Mouse (Mus musculus): ENCODE measurements at regions not wholly inside any gene's neighbourhood (a gene's known extent, or its start where the extent isn't known, plus 50 kb on each side); places are given as distances from the start of the nearest gene placed in this dataset.

DNA sequence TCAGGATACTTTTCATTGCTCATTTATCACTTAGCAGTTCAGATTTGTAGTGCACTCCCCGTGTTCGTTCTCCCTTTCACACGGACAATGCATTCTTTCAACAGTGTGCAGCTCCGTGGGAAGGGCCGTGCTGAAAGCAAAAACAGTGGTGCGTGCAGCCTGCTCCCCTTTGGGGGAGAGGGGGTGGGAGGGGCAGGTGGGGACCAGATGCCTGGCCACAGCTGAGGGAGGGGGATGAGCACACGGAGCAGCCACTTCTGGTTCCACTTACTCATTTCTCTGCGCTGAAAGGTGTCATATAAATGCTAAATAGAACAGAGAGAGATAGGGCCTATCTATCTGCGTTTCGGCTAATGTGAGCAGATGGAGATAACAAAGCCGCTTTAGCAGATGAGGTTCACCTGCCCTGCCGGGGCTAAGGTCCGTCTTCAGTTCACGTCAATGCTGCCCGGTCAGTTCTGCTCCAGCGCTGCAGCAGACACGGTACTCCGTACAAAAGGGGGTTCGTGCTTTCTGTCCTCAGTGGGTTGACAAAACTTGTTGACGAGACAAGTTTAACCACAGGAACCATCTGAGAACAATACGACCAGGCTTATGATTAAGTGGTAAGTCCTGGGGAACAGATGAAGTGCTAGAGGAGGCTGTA lies 245.9 kb downstream of the Gm10260 start:
- 59% methylated on average over 21 of the region's 21 CpGs for WGBS
- no peak overlapping the region for H3K27ac ChIP-seq (ENCODE audit: insufficient read depth, low read length)
- no peaks in the 10 kb centered on the region for H3K4me1 ChIP-seq (ENCODE audit: control insufficient read depth, insufficient read depth, insufficient read length)
- TF ChIP-seq POLR2A (IDR thresholded peaks at IDR 0.05; ENCODE audit: low read depth, low read length) (no peak), CTCF (IDR thresholded peaks at IDR 0.05; ENCODE audit: extremely low read depth, insufficient read depth, insufficient read length, insufficient replicate concordance) (no peak)
- no peaks in the 10 kb centered on the region for H3K27me3 ChIP-seq (ENCODE audit: control insufficient read depth, insufficient read depth, low read length)
- no peak for DNase-seq (ENCODE audit: low read depth in 1 of 2, low spot score in 2 of 2)
- H3K36me3 ChIP-seq (ENCODE audit: control insufficient read depth, insufficient read depth, low read length), result no peaks in the 10 kb centered on the region
- H3K4me3 ChIP-seq (ENCODE audit: extremely low read depth, insufficient read depth, insufficient read length), result no peak overlapping the region

- WGBS, result 80% methylated on average over 4 of the region's 4 CpGs
- no peaks in the 10 kb centered on the region for H3K27me3 ChIP-seq (ENCODE audit: control insufficient read depth, insufficient read depth, low read length)
- TF ChIP-seq POLR2A (IDR thresholded peaks at IDR 0.05; ENCODE audit: low read depth, low read length) (no peak), CTCF (IDR thresholded peaks at IDR 0.05; ENCODE audit: extremely low read depth, insufficient read depth, insufficient read length, insufficient replicate concordance) (no peak)
These were observed 247.9 kb downstream of the Gm10260 start for GRCm38 (mm10) chr13:97512521-97512920.

DNA sequence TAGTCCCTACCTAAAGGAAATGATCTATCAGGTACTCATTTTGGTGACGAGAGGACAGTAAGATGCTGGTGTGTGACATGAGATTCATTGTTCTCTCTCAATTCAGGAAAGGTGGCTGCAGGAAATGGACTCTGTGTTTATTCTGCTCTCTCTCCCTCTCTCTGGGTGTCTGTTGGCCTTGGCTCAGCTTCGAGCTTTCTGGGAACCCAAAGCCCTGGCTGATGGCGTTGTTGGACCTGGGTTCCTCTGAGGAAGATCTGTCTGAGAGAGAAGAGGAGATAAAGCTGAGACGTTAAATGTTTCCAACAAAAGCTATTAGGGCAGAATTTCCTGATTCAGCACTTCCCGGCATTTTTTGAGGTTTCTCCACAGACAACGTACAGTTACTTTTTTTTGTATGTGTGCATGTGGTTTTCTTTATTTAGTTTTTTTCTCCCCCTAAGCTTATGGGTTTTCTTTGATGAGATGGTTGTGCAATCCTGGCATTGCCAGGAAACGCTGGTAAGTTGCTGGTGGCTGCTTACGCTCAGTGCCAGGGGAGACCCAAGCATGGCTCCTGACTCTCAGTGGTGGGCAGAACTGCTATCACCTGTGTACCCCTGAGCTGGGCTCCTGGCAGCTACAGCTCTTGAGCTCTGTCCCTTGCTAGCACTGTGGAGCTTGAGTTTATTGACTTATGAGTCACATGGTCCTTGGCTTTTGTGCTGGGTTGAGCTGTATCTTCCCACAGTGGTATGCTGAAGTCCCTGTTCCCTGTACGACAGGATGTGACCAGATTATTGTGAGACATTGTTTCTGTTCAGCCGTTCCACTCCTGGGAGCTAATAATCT lies 249.8 kb downstream of the Gm10260 start:
- 14% methylated on average over 10 of the region's 10 CpGs for WGBS

More at GRCm38 (mm10) chr13:97512521-97512920, 247.9 kb downstream of the Gm10260 start:
- Histone ChIP-seq H3K36me3 (ENCODE audit: control insufficient read depth, insufficient read depth, low read length) (no peaks in the 10 kb centered on the region), H3K4me1 (ENCODE audit: control insufficient read depth, insufficient read depth, insufficient read length) (no peaks in the 10 kb centered on the region), H3K27ac (ENCODE audit: insufficient read depth, low read length) (no peak overlapping the region), H3K4me3 (ENCODE audit: extremely low read depth, insufficient read depth, insufficient read length) (no peak overlapping the region)
- DNase-seq (ENCODE audit: low read depth in 1 of 2, low spot score in 2 of 2), result no peak

DNA sequence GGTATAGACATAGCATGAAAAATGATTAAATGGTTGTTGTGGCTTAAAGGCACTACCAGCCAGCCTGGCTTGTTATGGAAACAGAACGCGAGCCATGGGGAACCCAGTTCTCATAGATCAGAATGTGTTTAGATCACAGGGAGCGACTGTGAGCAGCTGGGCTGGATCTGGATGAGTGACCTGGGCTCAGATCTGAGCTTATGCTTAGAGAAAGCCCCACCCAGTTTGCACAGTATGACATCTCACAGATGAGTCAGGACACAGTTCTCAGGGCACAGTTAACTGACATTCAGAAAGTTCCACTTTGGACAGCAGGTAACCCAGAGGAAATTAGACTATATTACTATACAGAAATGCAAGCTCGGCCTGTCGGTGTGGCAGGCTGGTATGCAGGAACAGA lies 255.5 kb downstream of the Gm10260 start:
- TF ChIP-seq CTCF (IDR thresholded peaks at IDR 0.05; ENCODE audit: extremely low read depth, insufficient read depth, insufficient read length, insufficient replicate concordance), result no peak
- no peak for TF ChIP-seq POLR2A (IDR thresholded peaks at IDR 0.05; ENCODE audit: low read depth, low read length)
- H3K27ac ChIP-seq (ENCODE audit: insufficient read depth, low read length), result no peak overlapping the region
- H3K4me3 ChIP-seq (ENCODE audit: extremely low read depth, insufficient read depth, insufficient read length), result no peak overlapping the region
- DNase-seq (ENCODE audit: low read depth in 1 of 2, low spot score in 2 of 2), result no peak
- H3K4me1 ChIP-seq (ENCODE audit: control insufficient read depth, insufficient read depth, insufficient read length), result no peaks in the 10 kb centered on the region
- WGBS, result 94% methylated on average over 5 of the region's 5 CpGs
- H3K36me3 ChIP-seq (ENCODE audit: control insufficient read depth, insufficient read depth, low read length), result no peaks in the 10 kb centered on the region
- no peaks in the 10 kb centered on the region for H3K27me3 ChIP-seq (ENCODE audit: control insufficient read depth, insufficient read depth, low read length)

More for the DNA sequence above, 249.8 kb downstream of the Gm10260 start:
- H3K4me3 ChIP-seq (ENCODE audit: extremely low read depth, insufficient read depth, insufficient read length), result no peak overlapping the region
- H3K27ac ChIP-seq (ENCODE audit: insufficient read depth, low read length), result no peak overlapping the region
- no peak for DNase-seq (ENCODE audit: low read depth in 1 of 2, low spot score in 2 of 2)
- no peaks in the 10 kb centered on the region for H3K27me3 ChIP-seq (ENCODE audit: control insufficient read depth, insufficient read depth, low read length)
- TF ChIP-seq CTCF (IDR thresholded peaks at IDR 0.05; ENCODE audit: extremely low read depth, insufficient read depth, insufficient read length, insufficient replicate concordance) (no peak), POLR2A (IDR thresholded peaks at IDR 0.05; ENCODE audit: low read depth, low read length) (no peak)
- H3K4me1 ChIP-seq (ENCODE audit: control insufficient read depth, insufficient read depth, insufficient read length), result no peaks in the 10 kb centered on the region
- H3K36me3 ChIP-seq (ENCODE audit: control insufficient read depth, insufficient read depth, low read length), result no peaks in the 10 kb centered on the region

DNA sequence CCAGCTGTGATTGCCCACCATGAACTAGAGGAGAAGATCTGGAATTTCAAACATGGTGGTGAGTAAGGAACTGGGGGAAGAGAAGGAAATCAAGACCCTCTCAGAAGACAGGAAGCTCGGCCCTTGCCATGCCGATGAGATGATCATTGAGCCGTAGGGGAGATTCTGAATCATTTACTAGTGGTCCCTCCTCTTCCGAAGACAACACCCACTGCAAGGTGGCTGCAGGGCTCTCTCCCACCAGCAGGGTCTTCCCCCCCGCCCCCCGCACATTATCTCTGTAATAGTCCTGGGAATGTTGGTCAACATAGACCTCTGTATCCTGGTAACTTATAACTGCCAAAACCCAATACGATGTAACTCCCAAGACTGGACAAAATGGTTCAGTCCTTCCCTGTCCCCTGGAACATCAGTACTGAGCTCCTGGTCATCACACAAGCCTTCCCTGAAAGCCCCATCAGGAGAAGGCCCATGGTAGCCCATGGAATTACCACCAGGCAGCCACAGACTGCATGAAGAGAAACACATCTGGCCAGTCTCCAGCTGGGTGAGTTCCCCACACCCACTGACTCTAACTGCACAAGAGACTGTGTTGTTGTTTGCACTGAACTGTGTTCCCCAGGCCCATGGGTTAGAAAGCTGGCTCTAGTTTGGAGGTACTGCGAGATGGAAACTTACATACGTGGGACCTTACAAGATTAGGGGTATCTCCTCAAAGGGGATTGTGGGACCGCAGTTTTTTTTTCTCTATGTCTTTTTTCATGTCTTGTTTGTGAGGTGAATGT lies 256.3 kb downstream of the Gm10260 start:
- Histone ChIP-seq H3K4me1 (ENCODE audit: control insufficient read depth, insufficient read depth, insufficient read length) (no peaks in the 10 kb centered on the region), H3K36me3 (ENCODE audit: control insufficient read depth, insufficient read depth, low read length) (no peaks in the 10 kb centered on the region), H3K27ac (ENCODE audit: insufficient read depth, low read length) (no peak overlapping the region), H3K27me3 (ENCODE audit: control insufficient read depth, insufficient read depth, low read length) (no peaks in the 10 kb centered on the region), H3K4me3 (ENCODE audit: extremely low read depth, insufficient read depth, insufficient read length) (no peak overlapping the region)
- no peak for DNase-seq (ENCODE audit: low read depth in 1 of 2, low spot score in 2 of 2)
- 93% methylated on average over 10 of the region's 10 CpGs for WGBS
- TF ChIP-seq CTCF (IDR thresholded peaks at IDR 0.05; ENCODE audit: extremely low read depth, insufficient read depth, insufficient read length, insufficient replicate concordance) (no peak), POLR2A (IDR thresholded peaks at IDR 0.05; ENCODE audit: low read depth, low read length) (no peak)

- Histone ChIP-seq H3K27ac (ENCODE audit: insufficient read depth, low read length) (no peak overlapping the region), H3K27me3 (ENCODE audit: control insufficient read depth, insufficient read depth, low read length) (no peaks in the 10 kb centered on the region), H3K4me1 (ENCODE audit: control insufficient read depth, insufficient read depth, insufficient read length) (no peaks in the 10 kb centered on the region), H3K4me3 (ENCODE audit: extremely low read depth, insufficient read depth, insufficient read length) (no peak overlapping the region), H3K36me3 (ENCODE audit: control insufficient read depth, insufficient read depth, low read length) (no peaks in the 10 kb centered on the region)
- TF ChIP-seq POLR2A (IDR thresholded peaks at IDR 0.05; ENCODE audit: low read depth, low read length) (no peak), CTCF (IDR thresholded peaks at IDR 0.05; ENCODE audit: extremely low read depth, insufficient read depth, insufficient read length, insufficient replicate concordance) (no peak)
- 85% methylated on average over 5 of the region's 5 CpGs for WGBS
- no peak for DNase-seq (ENCODE audit: low read depth in 1 of 2, low spot score in 2 of 2)
These were observed 257.0 kb downstream of the Gm10260 start for GRCm38 (mm10) chr13:97503391-97503790.
